Mouse (Mus musculus) monocyte, adult 5-6 weeks (primary cell): ENCODE results near the gene Lrrc36. TPM values are rescaled to one million over a fixed set of nuclear protein-coding genes. Genes with fewer than 3 reads are reported as not detected.
A peak's percentile ranks its signal among the peaks of the same experiment; 100 is the strongest.

Experiments used
- ATAC-seq: fragments of 153-309, 156-312 bp; replicated peaks from 2 replicates; pipeline ENCODE4 v1.8.0; 2017; ENCODE audit warnings: mild to moderate bottlenecking; ENCODE audit not compliant: low TSS enrichment, insufficient number of reproducible peaks, severe bottlenecking, poor library complexity, low FRiP score
- total RNA-seq: library from RNA; stranded (forward); fragments of 200-1000, 200-491, 200-594 nt; gene quantifications from 3 replicates; pipeline ENCODE4 v1.2.3, GENCODE M21; 2017

Gene Lrrc36
- total RNA-seq, 1 experiment from 2014 or later = not detected

DNA sequence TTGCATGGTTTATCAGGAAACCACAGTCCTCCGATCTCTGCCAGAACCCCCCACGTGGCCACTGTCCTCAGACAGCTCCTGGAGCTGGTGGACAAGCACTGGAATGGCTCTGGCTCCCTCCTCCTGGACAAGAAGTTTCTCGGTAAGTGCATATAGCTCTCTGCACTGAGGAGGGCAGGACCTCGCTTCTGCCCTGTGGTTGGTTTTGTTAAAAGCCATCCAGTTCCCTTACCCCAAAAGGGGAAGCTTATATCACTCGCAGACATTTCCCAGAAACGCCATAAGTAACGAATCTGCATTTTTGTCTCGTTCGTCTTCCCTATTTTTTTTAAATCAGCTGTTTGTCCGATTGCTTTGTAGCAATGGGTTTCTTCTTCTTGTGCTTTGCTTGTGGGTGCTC lies 41.8 kb downstream of the Lrrc36 start:
- peak; percentile 95 for ATAC-seq

DNA sequence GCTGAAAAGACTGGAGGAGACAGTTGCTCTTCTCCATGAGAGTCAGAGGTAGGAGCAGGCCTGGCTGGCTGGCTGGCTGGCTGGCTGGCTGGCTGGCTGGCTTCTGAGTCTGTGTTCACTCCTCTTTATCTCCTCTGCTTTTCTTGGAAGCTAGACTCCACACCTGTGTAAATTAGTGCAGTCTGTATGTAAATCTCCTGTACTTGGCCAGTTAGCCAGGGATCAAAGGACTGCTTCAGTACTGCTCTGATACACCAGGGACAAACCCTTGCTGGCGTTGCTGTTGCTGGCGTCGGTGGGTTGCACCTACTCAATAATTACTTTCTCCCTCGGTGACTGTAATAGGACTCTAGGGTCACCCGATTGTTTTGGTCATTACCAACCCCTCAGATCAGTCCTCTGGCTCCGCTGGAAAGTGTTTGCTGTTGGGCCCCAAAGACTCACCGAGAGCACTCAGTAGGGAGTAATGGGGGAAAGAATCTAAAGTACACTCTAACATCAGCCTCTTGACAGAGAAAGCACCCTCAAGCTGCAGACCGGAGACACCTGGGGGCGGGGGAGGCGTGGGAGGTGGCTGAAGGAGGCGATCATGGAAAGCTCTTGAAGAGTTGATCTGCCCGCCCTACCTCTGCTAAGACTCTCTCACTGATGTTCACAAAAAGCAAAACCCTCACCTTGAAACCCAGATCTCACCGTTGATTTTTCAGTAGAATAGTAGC lies 47.9 kb downstream of the Lrrc36 start:
- no peak for ATAC-seq

DNA sequence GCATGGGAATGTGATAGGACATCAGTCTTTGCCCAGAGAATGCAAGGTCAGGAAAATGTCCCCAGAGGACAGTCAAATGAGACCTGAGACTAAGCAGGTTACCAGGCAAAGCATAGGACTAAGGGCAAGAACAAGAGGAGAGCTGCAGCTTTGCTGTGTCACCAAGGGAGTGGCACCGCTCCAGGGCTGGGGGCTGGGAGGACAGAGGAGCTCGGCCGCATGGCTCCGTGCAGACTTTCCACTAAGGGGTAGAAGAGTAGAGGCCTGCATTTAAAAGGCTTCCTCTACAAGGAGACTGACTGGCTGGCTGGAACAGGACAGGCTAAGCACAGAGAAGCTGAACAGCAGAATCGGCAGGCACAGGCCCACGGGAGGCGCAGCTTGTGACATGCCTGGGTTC lies 51.2 kb downstream of the Lrrc36 start:
- no peak for ATAC-seq

DNA sequence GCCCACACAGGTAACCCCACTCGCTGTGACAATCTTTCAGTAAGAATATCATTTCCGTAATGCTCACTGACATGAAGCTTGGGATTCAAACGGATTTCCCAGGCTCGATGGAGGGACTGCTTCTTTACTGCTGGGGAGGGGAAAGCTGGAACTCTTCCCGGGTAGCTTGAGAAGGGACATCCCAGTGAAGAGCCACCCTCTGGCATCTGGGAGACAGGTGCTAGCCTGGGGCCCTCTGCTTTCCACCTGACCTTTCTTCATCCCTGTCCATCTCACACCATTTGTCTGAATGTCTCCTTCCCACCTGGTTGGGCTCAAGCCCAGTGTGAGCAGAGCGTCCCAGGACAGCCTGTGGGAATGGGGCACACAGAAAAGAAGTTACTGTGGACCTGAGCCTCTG lies 52.9 kb downstream of the Lrrc36 start:
- ATAC-seq = no peak

DNA sequence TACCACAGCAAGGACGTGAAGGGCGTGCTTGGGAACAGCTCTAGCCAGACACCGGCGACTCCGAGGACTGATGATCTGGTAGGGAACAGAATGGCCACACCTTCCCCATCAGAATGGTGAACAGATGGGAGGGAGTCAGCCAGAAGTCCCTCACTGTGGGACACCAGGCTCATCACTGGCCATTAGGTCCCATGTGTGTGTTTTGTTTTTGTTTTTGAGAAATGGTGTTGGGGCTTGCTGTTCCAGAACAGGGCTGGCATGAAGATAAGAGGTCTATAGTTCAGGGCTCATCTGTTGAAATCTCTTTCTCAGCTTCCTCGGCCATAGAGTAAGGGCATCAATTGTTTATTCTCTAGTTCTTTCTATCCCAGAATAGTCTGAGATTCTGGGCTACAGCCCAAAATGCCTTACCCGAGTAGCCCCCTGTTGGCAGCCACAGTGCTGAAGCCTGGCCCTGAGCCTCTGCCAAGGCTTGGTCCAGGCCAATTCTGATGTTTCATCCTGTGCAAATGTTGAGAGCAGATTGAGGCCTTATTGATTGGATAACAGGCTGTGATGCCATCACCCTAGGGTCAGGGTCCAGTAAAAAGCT lies 53.4 kb downstream of the Lrrc36 start:
- no peak for ATAC-seq

DNA sequence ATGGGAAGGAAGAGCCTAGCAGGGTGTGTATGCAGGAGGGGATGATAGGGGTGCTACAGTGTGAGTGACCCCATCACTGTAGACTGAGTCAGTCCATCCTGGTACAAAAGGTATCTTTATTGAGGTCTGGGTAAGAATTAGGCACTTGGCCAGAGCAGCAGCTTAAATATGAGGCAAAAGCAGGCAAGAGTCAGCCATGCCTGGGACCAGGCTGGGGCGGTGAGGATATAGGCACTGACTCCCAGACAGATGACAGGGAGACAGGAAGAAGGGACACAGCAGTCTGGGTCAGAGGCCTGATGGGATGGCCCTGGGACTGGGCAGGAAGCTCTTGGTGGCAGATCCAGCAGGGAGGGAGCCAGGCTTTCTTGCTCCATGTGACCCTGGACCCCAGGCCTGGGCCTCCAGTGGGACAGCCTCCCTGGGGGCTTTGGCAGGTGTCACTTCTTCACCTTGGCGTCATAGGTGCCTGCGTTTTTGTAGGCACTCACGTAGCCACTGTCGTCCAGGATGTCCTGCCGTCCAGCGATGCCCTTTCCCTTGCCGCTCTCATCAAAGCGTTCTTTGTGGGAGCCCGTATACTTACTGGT lies 54.1 kb downstream of the Lrrc36 start:
- ATAC-seq = no peak

DNA sequence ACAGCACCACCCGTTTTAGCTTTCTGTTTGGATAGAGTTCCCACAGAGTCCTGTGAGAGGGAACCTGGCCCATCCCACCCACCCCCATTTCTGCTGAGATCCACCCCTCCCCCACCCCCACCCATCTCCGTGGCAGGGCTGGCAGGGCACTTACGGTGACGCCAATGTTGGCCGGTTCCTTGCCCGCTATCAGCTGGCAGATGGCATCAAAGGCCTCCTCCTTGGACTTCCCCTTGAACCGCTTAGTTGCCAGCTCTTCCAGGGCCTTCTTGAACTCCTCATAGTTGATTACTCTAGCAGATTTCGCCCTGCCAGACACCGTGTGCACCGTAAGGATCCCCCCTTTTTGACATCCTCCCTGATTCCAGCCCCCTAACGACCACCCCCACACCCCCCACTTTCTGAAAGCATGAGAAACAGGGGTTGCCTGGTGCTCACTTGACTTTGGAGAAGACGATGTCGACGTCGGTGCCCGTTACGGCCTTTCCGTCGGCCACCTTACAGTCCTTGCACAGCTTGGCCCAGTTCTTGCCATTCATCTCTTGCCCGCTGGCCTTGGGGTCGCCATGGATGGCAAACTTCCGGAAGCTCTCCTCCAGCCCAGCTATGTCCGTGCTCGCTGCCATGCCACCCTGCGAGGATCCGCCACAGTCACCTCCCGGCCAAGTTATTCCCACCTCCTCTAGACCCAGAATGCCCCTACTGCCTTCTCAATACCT lies 54.8 kb downstream of the Lrrc36 start:
- ATAC-seq = no peak

DNA sequence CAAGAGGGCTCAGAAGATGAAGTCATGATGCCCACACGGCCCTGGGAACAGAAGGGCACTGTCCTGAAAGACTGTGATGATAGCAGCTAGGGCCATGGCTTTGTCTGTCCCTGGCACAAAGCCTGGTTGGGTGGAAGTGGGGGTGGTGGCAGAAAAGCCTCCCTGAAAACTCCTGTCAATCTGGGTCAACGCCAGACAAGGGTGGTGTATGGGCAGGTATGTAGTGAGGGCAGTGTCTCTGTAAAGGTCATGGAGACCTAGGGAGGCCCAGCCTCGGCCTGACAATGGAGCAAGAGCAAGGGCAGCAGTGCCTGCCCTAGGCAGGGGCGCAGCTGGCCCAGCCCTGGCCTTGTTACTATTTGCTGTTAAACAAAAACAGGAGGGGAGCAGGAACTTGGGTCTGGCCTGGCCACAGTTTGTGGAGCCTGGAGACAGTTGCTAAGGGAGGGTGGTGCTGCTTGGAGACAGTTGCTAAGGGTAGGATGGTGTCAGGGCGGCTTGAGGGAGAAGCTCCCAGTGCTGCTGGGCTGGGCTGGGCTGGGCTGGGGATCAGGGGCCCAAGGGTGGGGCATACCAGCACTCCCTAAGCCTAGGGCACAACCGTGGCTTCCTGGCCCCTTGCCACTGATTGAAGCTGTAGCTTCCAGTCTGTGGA lies 55.8 kb downstream of the Lrrc36 start:
- peak; percentile 61 for ATAC-seq

DNA sequence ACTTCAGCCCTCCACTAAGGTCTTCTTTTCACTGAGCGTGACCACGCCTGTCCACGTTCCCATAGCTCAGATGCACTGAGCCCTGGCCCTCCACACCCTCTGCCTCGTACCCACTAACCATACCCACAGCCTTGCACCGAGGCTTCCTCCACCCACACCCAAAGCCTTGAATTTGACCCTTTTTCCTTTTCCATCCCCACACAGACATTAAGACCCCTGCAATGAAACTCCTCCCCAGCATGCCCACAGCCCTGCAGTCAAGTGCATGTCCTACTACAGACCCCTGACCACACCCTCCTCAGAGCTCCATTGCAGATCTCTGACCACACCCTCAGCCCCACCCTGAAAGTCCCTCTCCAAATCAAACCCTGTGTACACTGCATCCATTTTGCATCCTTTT lies 56.4 kb downstream of the Lrrc36 start:
- ATAC-seq = no peak

DNA sequence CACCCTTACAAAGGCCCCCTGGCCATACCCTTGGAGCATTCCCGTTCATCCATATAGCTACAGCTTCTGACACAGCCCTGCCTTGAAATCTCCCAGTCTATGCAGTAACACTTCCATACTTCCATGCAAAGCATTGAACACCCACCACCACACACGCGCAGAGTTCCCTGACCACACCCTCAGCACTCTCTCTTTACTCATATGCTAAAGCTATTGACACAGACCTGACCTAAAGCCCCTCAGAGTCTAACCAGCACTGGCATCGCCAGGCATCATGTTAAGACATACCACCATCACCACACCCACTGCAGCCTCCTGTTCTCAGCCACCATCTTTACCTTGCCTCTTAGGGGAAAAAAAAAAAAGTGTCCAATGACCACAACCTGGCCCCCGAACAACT lies 56.9 kb downstream of the Lrrc36 start:
- no peak for ATAC-seq

DNA sequence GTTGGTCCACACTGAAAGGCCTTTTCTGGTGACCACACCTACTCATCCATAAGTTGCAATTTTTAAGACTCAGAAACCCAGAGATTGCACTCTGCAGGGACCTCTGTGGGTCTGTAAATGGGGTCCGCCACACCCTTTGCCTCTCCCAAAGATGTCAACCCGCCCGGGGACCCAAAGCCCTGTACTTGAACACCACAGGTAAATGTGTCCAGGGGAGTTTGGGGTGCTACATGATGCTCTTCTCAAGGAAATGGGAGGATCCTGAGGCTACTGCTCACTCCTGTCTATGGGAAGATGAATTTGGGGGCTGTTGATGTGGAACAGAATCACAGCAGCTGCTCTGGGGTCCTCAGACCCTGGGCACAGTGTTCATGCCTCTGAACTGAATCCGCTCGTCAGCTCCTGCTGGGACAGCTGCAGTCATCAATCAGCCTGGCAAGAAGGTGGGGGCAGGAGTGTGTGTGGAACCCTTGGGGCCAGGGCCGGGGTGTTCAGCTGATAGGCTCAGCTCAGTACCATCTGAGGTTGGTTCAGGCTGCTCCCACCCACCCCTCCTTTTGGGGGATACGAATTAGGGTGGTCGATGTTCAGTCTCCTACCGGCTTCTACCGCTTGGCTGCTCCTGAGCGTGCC lies 57.4 kb downstream of the Lrrc36 start:
- ATAC-seq = no peak

DNA sequence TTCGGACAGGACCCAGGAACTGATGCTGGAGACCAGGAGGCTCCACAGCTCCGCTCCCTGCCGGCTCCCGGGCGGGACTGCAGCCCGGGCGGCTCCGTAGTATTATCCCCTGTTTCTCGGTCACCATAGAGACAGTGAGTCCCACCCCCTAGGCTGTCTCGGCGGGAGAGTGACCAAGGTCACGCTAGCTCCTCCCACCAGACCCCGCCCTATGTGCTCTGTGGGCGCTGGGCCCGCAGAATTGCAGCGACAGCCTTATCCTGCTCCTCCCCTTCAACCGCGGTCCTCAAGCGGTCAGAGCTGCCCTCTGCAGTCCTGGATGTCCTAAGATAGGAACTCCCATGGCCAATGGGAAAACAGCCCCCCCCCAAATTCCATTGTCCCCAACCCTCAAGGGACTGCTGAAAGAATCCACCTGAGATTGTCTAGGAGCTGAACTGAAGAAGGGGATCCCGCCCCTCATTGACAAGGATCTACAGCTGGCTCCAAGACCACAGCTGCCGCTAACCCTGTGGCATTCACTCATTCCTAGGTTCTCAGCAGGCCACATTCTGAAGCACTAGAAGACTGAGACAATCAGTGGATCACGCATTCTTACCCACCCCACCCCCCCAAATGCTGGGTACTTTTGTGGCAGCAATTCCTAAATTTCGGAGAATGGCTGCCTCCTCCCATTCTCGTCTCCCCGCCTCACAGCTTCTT lies 58.1 kb downstream of the Lrrc36 start, which contains the start of gene Tppp3:
TSS of gene Tppp3 (minus strand) at position 213 of the 702 bp plus-strand sequence.
- ATAC-seq = peak; percentile 85

DNA sequence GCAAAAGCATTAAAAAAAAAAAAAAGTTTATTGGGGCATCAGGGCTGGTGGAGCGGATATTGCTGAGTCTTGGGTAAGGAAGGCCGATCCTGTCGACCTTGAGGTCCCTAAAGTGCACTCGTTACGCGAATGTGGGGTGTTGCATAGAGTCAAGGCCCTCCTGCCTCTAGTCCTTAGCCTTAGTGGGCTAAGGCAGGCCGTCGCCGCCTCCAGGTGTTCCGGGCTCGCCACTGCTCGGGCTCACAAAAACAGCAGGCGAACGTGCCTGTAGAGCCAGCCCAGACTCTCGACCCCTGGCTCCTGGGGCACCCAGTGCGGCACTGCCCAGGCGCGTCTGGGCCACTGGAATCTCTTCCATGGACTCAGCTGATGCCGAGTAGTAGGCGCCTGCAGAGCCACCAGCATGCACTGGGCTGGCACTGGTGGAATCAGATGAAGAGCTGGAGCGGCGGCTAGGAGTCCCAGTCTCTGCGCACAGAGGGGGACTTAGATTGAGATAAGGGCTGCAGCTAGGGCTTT lies 59.1 kb downstream of the Lrrc36 start:
- no peak for ATAC-seq

DNA sequence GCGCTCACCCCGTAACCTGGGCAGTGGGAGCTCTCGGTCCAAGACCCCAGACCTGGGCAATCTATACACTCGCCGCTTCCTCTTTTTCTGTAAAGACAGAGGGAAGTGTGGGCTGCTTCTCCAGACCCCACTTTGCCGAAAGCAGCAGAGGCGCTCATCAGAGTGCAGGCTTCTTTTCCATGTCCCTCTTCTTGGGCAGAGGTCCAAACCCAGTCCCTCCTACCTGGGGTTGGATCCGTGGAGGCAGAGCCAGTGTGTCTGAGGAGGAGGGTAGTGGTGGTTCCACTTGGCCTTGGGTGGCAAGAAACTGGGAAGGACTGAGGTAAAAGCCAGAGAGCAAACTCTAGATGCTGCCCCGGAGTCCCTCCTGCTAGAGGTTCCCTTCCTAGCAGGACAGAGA lies 59.6 kb downstream of the Lrrc36 start:
- no peak for ATAC-seq

DNA sequence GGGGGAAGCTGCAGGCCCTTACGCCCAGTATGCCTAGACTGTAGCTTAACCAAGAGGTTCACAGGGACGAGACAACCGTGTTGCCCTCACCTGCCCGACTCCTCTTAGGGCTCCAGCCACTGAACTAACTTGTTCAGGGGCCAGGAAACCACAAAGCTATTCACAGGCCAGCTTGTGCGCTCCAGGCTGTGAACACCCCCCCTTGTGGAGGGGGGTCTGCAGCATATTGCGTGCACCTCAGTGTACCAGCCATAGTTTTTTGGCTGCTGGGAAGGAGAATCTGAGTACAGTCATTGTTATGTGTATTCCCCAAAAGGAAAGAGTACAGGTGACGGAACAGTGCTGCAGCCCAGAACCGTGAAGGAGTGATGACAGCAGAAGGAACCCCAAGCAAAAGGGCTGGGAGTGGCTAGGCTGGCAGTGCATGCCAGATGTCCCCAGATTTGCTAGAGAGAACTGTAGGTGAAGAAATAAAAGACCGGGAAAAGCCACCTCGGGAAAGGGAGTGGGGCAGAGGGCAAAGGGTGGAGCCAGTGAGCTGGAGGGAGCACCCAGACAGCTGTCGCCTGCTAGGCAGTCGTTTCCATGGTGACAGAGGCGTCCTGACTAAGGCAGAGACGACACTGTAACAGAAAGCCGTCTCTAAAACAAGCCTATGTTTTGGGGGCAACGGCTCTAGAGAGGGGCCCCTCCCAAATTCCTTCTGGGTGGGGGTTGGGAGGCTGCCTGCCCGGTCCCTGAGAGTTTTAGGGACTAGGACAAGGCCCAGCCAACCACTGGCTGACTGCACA lies 60.6 kb downstream of the Lrrc36 start:
- ATAC-seq = no peak

DNA sequence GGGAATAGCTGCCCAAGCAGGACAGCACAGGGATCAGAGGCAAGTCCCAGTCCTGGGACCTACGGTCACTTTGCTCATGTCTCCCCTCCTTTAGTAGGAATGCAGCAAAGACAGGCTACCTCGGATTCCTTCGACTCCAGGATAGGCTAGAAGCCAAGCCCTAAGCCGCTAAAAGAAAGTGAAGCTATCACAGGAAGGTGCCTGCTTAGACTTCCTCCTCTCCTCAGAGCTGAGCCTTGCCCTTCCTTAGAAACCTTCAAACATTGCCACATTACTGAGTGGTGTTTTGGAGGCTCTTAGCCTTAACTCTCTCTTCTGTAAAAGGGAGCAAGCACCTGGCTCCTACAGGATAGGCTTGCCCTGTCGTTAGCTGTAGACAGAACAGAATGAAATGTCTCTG lies 61.3 kb downstream of the Lrrc36 start:
- no peak for ATAC-seq

DNA sequence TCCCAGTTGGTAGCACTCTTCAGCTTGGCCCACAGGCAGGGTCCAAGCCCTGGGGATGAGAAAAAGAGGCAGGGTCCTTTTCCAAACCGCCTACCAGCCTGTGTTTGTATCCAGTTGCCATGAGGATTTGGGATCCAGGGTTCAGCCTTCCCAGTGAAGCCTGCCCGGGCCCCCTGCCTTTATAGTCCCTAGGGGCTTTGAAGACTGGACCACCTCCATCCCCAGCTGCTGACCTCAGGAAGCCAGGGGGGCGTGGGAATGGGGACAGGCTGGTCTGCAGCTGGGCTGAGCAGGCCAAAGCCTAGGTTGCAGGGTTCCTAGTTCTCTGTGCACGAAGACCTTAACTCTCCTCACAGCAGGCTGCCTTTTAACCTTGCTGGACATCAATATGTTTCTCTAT lies 61.9 kb downstream of the Lrrc36 start:
- ATAC-seq = no peak
